Comparison of ENCODE assay signal across 25 mouse cellular contexts in genomic region chr2:31489166-31489565, GRCm38 (mm10). TPM values are rescaled to one million over a fixed set of nuclear protein-coding genes. Genes with fewer than 3 reads are reported as not detected.
DNase-seq lines count a peak whose midpoint lies in the region; ATAC-seq and TF ChIP-seq lines count a peak whose summit lies in the region.
"Had no signal": no experiment of that assay in that cellular context is flagged by ENCODE, and none has a peak within 500 bp of the region (broad histone marks: within the 10 kb centered on the region; RNA-seq: fewer than 3 reads in every experiment).

No protein-coding gene starts in this region.

- H3K27me3 ChIP-seq in limb, embryonic 11.5 days (ENCODE audit: control insufficient read depth, insufficient read depth, low read length): no peaks in the 10 kb centered on the region
- peaks cover 32% of the 10 kb centered on the region for H3K27me3 ChIP-seq in limb, embryonic 10.5 days (ENCODE audit: low read depth, poor library complexity, severe bottlenecking)

- H3K27ac ChIP-seq in limb, embryonic 11.5 days (replicated peaks; ENCODE audit: low read depth, low read length): no peak overlapping the region
- H3K27ac ChIP-seq in limb, embryonic 10.5 days: no peak overlapping the region
- H3K27ac ChIP-seq: embryonic facial prominence, embryonic 13.5 days; heart, embryonic 10.5 days; layer of hippocampus, adult 2 months; limb, embryonic 15.5 days; macrophage had no signal

- peaks cover 9% of the 10 kb centered on the region; the same call in 1 of the 2 replicates for H3K4me1 ChIP-seq in limb, embryonic 11.5 days (ENCODE audit: control insufficient read depth, insufficient read depth, low read length)
- H3K4me1 ChIP-seq in limb, embryonic 10.5 days: peaks cover 35% of the 10 kb centered on the region
- H3K4me1 ChIP-seq in lung, adult 2 months (ENCODE audit: control insufficient read depth, insufficient read depth, low read length): no peaks in the 10 kb centered on the region
- H3K4me1 ChIP-seq: heart, embryonic 10.5 days had no signal

- H3K36me3 ChIP-seq in limb, embryonic 11.5 days (ENCODE audit: control insufficient read depth, insufficient read depth, low read length): no peaks in the 10 kb centered on the region
- H3K36me3 ChIP-seq in limb, embryonic 10.5 days: no peaks in the 10 kb centered on the region
- H3K36me3 ChIP-seq: embryonic facial prominence, embryonic 13.5 days; heart, embryonic 10.5 days; limb, embryonic 15.5 days had no signal

- H3K4me2 ChIP-seq in limb, embryonic 11.5 days (ENCODE audit: low read depth, severe bottlenecking): no peak overlapping the region
- H3K4me2 ChIP-seq: embryonic facial prominence, embryonic 13.5 days; limb, embryonic 15.5 days had no signal

- no peak overlapping the region for H3K4me3 ChIP-seq in limb, embryonic 11.5 days (ENCODE audit: low read depth, low read length)
- H3K4me3 ChIP-seq in limb, embryonic 10.5 days: no peak overlapping the region
- H3K4me3 ChIP-seq in lung, adult 2 months (replicated peaks; ENCODE audit: extremely low read depth, low read depth, low read length): no peak overlapping the region
- H3K4me3 ChIP-seq: embryonic facial prominence, embryonic 13.5 days; erythroblast, embryonic 14.5 days; heart, embryonic 10.5 days; layer of hippocampus, adult 2 months; limb, embryonic 15.5 days had no signal

- no peak for DNase-seq in cerebellum, postnatal 4 days (ENCODE audit: low spot score in 2 of 2)
- DNase-seq in limb, embryonic 11.5 days (ENCODE audit: low spot score): peak; percentile 52
- no peak for DNase-seq in limb, embryonic 10.5 days (ENCODE audit: low spot score)
- DNase-seq in cerebellum, adult 18-20 months: peak; percentile 57 to 61
- peak; percentile 51 to 52 for DNase-seq in cerebellum, postnatal 36 days
- no peak for DNase-seq in left cerebral cortex, adult 8-10 months (ENCODE audit: low spot score in 2 of 2)
- no peak for DNase-seq in lung, adult 2 months
- DNase-seq: adrenal gland, postnatal 14 days; embryo, embryonic 11 days; gastrocnemius, postnatal 10 days; kidney, adult 9 months; kidney, postnatal 14 days; right cerebral cortex, postnatal 25 days; spleen, adult 18-20 months had no signal

- WGBS in limb, embryonic 11.5 days: 15% methylated on average over 12 of the region's 12 CpGs
- WGBS in limb, embryonic 10.5 days: 28% methylated on average over 12 of the region's 12 CpGs
- WGBS in lung, adult 2 months: 71% methylated on average over 12 of the region's 12 CpGs

- no peak for TF ChIP-seq POLR2A in lung, adult 2 months (IDR thresholded peaks at IDR 0.05; ENCODE audit: borderline replicate concordance, extremely low read depth, low read depth, low read length)

- 0 out of 2 replicates have a peak, but pooled peaks cover 2% of the 10 kb centered on the region for H3K9me3 ChIP-seq in limb, embryonic 11.5 days (ENCODE audit: control insufficient read depth, low read length)
- no peaks in the 10 kb centered on the region for H3K9me3 ChIP-seq in limb, embryonic 10.5 days (replicated peaks)
- H3K9me3 ChIP-seq: embryonic facial prominence, embryonic 13.5 days; heart, embryonic 10.5 days; limb, embryonic 15.5 days had no signal

- 0 out of 2 replicates have a peak, but pooled peaks have one; percentile 48 for ATAC-seq in cerebellum, adult (ENCODE audit: insufficient number of reproducible peaks, low FRiP score, low TSS enrichment)
- ATAC-seq in limb, embryonic 11.5 days (ENCODE audit: insufficient number of reproducible peaks, low FRiP score, low TSS enrichment, low read depth): no peak
- ATAC-seq: activated CD4-positive, CD25-positive, alpha-beta regulatory T cell, adult 4 months; hindbrain, embryonic 16.5 days; intestine, embryonic 16.5 days; lung, postnatal 0 days had no signal

- no peak for TF ChIP-seq CTCF in lung, adult 2 months (IDR thresholded peaks at IDR 0.05; ENCODE audit: insufficient read depth, low read length)

- H3K9ac ChIP-seq in limb, embryonic 11.5 days (ENCODE audit: low read length): no peak overlapping the region
- H3K9ac ChIP-seq: embryonic facial prominence, embryonic 13.5 days; limb, embryonic 15.5 days had no signal

RNA-seq across cellular contexts. Expression of gene Ass1, which starts 19.2 kb away (rescaled TPM):
- 5.5 and 5.8 TPM in 2 replicates for polyA plus RNA-seq in limb, embryonic 11.5 days (2014; fragmentation: Nextera tagmentation; extraction: Ambion mirVana)
- polyA plus RNA-seq in limb, embryonic 10.5 days (2016; fragmentation: Nextera tagmentation; extraction: Ambion mirVana): 6.1 and 6.8 TPM in 2 replicates
- 10 to 100 TPM; 53.8 to 61.2 (median 56.4) TPM for total RNA-seq in left cerebral cortex, adult 8-10 months (2022)
- polyA plus RNA-seq in lung, adult 2 months (2012; rRNA removed): 14.3 and 18.2 TPM in 2 replicates

Comparison
In these comparisons a context has a peak if more than half of its experiments do, and no peak if none do; other contexts are left out.
1. DNase-seq: peak in limb, embryonic 11.5 days (single experiment), cerebellum, adult 18-20 months (2 of 2) and cerebellum, postnatal 36 days (2 of 2); none in cerebellum, postnatal 4 days (0 of 2), limb, embryonic 10.5 days (single experiment), left cerebral cortex, adult 8-10 months (0 of 2) and lung, adult 2 months (single experiment).